Mouse (Mus musculus) spleen, adult 2 months (tissue): ENCODE results near the gene Spink2.

Source experiments
- CTCF ChIP-seq: fragments of 200-500 bp; IDR thresholded peaks from 2 replicates; pipeline ENCODE4 v1.5.1; 2011; ENCODE audit warnings: mild to moderate bottlenecking, inconsistent platforms; ENCODE audit not compliant: insufficient read depth, insufficient read length, insufficient replicate concordance; ENCODE audit errors: extremely low read depth
- POLR2A ChIP-seq: fragments of 200-500 bp; IDR thresholded peaks from 2 replicates; pipeline ENCODE4 v1.6.1; 2011; ENCODE audit warnings: low read depth, low read length, inconsistent platforms

- TF ChIP-seq POLR2A (no peak), CTCF (no peak)
Observed at GRCm38 (mm10) chr5:77183338-77183737, 27.9 kb downstream of the Spink2 start.
